12 mouse cellular contexts compared by ENCODE assay signal in genomic region chr15:65585566-65585965, GRCm38 (mm10).
DNase-seq lines count a peak whose midpoint lies in the region; ATAC-seq and TF ChIP-seq lines count a peak whose summit lies in the region.
"Had no signal": no experiment of that assay in that cellular context is flagged by ENCODE, and none has a peak within 500 bp of the region (broad histone marks: within the 10 kb centered on the region; RNA-seq: fewer than 3 reads in every experiment).

No protein-coding gene starts in this region.

- peak; percentile 31; the same call in 1 of the 2 replicates for ATAC-seq in frontal cortex, adult (ENCODE audit: low TSS enrichment)
- ATAC-seq in midbrain, embryonic 13.5 days = 0 out of 2 replicates have a peak, but pooled peaks have one; percentile 55

- intact Hi-C loops in left cerebral cortex, postnatal 14 days (cut with DNase I) = no loop called here

- H3K9me3 ChIP-seq in midbrain, embryonic 13.5 days = no peaks in the 10 kb centered on the region
- H3K9me3 ChIP-seq in midbrain, embryonic 10.5 days (replicated peaks) = no peaks in the 10 kb centered on the region
- no peaks in the 10 kb centered on the region for H3K9me3 ChIP-seq in limb, embryonic 10.5 days (replicated peaks)
- H3K9me3 ChIP-seq: liver, embryonic 13.5 days had no signal

- H3K4me3 ChIP-seq in midbrain, embryonic 13.5 days (replicated peaks) = no peak overlapping the region
- no peak overlapping the region for H3K4me3 ChIP-seq in midbrain, embryonic 10.5 days
- H3K4me3 ChIP-seq in myocyte = no peak overlapping the region
- H3K4me3 ChIP-seq in limb, embryonic 10.5 days = no peak overlapping the region
- H3K4me3 ChIP-seq: liver, embryonic 13.5 days had no signal

- no peaks in the 10 kb centered on the region for H3K27me3 ChIP-seq in midbrain, embryonic 13.5 days
- H3K27me3 ChIP-seq in midbrain, embryonic 10.5 days (ENCODE audit: low read depth, poor library complexity, severe bottlenecking) = no peaks in the 10 kb centered on the region
- no peaks in the 10 kb centered on the region for H3K27me3 ChIP-seq in myocyte (ENCODE audit: control insufficient read depth, insufficient read depth, insufficient read length)
- H3K27me3 ChIP-seq in limb, embryonic 10.5 days (ENCODE audit: low read depth, poor library complexity, severe bottlenecking) = no peaks in the 10 kb centered on the region
- H3K27me3 ChIP-seq: liver, embryonic 13.5 days had no signal

- WGBS in midbrain, embryonic 13.5 days = 74% methylated on average over 2 of the region's 2 CpGs
- 80% methylated on average over 2 of the region's 2 CpGs for WGBS in midbrain, embryonic 10.5 days
- WGBS in limb, embryonic 10.5 days = 83% methylated on average over 2 of the region's 2 CpGs

- H3K27ac ChIP-seq in midbrain, embryonic 13.5 days = no peak overlapping the region
- H3K27ac ChIP-seq in midbrain, embryonic 10.5 days (replicated peaks) = no peak overlapping the region
- no peak overlapping the region for H3K27ac ChIP-seq in limb, embryonic 10.5 days
- H3K27ac ChIP-seq: liver, embryonic 13.5 days had no signal

- no peaks in the 10 kb centered on the region for H3K79me2 ChIP-seq in myocyte (ENCODE audit: control insufficient read depth, insufficient read depth)

- no peak for DNase-seq in frontal cortex, adult 2 months (ENCODE audit: extremely low spot score in 1 of 2, low spot score in 1 of 2)
- no peak for DNase-seq in midbrain, embryonic 10.5 days (ENCODE audit: low spot score)
- DNase-seq in cerebellum, adult 8-10 months = peak; percentile 27
- DNase-seq in limb, embryonic 10.5 days (ENCODE audit: low spot score) = no peak
- no peak for DNase-seq in left cerebral cortex, postnatal 14 days (ENCODE audit: low spot score in 2 of 2)
- DNase-seq: kidney, adult 2 months; liver, embryonic 13.5 days; lung, postnatal 10 days; thymus, postnatal 25 days had no signal

- H3K36me3 ChIP-seq in midbrain, embryonic 13.5 days = no peaks in the 10 kb centered on the region
- no peaks in the 10 kb centered on the region for H3K36me3 ChIP-seq in midbrain, embryonic 10.5 days
- no peaks in the 10 kb centered on the region for H3K36me3 ChIP-seq in myocyte (ENCODE audit: control insufficient read depth, insufficient read depth)
- H3K36me3 ChIP-seq in limb, embryonic 10.5 days = no peaks in the 10 kb centered on the region
- H3K36me3 ChIP-seq: liver, embryonic 13.5 days had no signal

- TF ChIP-seq POLR2A in myocyte (IDR thresholded peaks at IDR 0.05; ENCODE audit: insufficient read length, low read depth) = no peak

- H3K4me1 ChIP-seq in midbrain, embryonic 13.5 days (replicated peaks) = no peaks in the 10 kb centered on the region
- no peaks in the 10 kb centered on the region for H3K4me1 ChIP-seq in midbrain, embryonic 10.5 days
- no peaks in the 10 kb centered on the region for H3K4me1 ChIP-seq in limb, embryonic 10.5 days
- H3K4me1 ChIP-seq: liver, embryonic 13.5 days had no signal

- no peak overlapping the region for H3ac ChIP-seq in myocyte (ENCODE audit: control insufficient read depth, insufficient read length)

- H3K4me2 ChIP-seq in midbrain, embryonic 13.5 days (replicated peaks) = no peak overlapping the region
- peak overlapping the region; percentile 55 for H3K4me2 ChIP-seq in myocyte (ENCODE audit: low read depth)
- H3K4me2 ChIP-seq: liver, embryonic 13.5 days had no signal

- H3K9ac ChIP-seq in midbrain, embryonic 13.5 days (replicated peaks) = no peak overlapping the region
- H3K9ac ChIP-seq: liver, embryonic 13.5 days had no signal

TF ChIP-seq in myocyte, 11 proteins besides CTCF, POLR2A, EP300 and RAD21:
- TF ChIP-seq E2F4 (IDR thresholded peaks at IDR 0.05; ENCODE audit: insufficient read depth) (no peak), SRF (IDR thresholded peaks at IDR 0.05; ENCODE audit: control insufficient read depth, insufficient read length, low read depth) (peak; percentile 93), MYOG (IDR thresholded peaks at IDR 0.05; ENCODE audit: control insufficient read depth in 1 of 3, insufficient read depth in 1 of 3, insufficient read length in 2 of 3, low read depth in 2 of 3) (peak; percentile 72 to 97 (median 94)), CEBPB (IDR thresholded peaks at IDR 0.05; ENCODE audit: insufficient read depth, poor library complexity, severe bottlenecking) (no peak), TCF3 (IDR thresholded peaks at IDR 0.05; ENCODE audit: insufficient read length, low read depth) (peak; percentile 90), TCF12 (IDR thresholded peaks at IDR 0.05; ENCODE audit: insufficient read depth, poor library complexity, severe bottlenecking) (peak; percentile 97), POLR2AphosphoS2 (IDR thresholded peaks at IDR 0.05; ENCODE audit: insufficient read length, low read depth) (no peak), MYOD1 (IDR thresholded peaks at IDR 0.05; ENCODE audit: control insufficient read depth in 1 of 3, insufficient read length in 2 of 3, low read depth in 2 of 3) (peak; percentile 99 to 100 (median 100)), MAX (IDR thresholded peaks at IDR 0.05; ENCODE audit: low read depth) (no peak), REST (IDR thresholded peaks at IDR 0.05; ENCODE audit: insufficient read depth, insufficient read length) (no peak), USF1 (IDR thresholded peaks at IDR 0.05; ENCODE audit: low read depth) (no peak)
